Mouse (Mus musculus) macrophage (primary cell): ENCODE measurements around the gene Hdac6. TPM values are rescaled to one million over a fixed set of nuclear protein-coding genes. Genes with fewer than 3 reads are reported as not detected.

Experiments
- H3K27ac ChIP-seq: fragments of 350-480 bp; formaldehyde crosslinking; 2 replicates; pipeline ENCODE4 v1.9.0; 2021
- H3K36me3 ChIP-seq: fragments of 350-480 bp; formaldehyde crosslinking; 2 replicates; pipeline ENCODE4 v1.9.0; 2021; ENCODE audit errors: inconsistent target
- H3K4me3 ChIP-seq: fragments of 350-480 bp; formaldehyde crosslinking; 2 replicates; pipeline ENCODE4 v1.9.0; 2021; ENCODE audit errors: inconsistent target
- H3K79me2 ChIP-seq: fragments of 350-480 bp; formaldehyde crosslinking; 2 replicates; pipeline ENCODE4 v1.9.0; 2021; ENCODE audit errors: inconsistent target
- WGBS: methylation state at CpG from one replicate; pipeline ENCODE4 v1.1.7; 2026; ENCODE audit warnings: inconsistent platforms; ENCODE audit not compliant: missing documents; 5-methylcytosine and 5-hydroxymethylcytosine counted together
- polyA plus RNA-seq: library from polyadenylated mRNA; stranded (reverse); fragments of 250-400 nt; gene quantifications from 3 replicates; pipeline ENCODE4 v1.2.4, GENCODE M21; 2018; ENCODE audit warnings: inconsistent platforms
- total RNA-seq, 78 experiments: library from RNA; depleted of rRNA; stranded (reverse); fragments of 250-400 nt; gene quantifications; 1 replicate in 9 of 78; 2 replicates in 24 of 78; 3 replicates in 43 of 78; 4 replicates in 2 of 78; pipeline ENCODE4 v1.2.4; 2018; ENCODE audit warnings: inconsistent platforms in 56 of 78

Gene Hdac6
- 10 to 100 TPM; 16.3 to 59.1 (median 34.5) TPM for total RNA-seq (2018; cell fraction: chromatin; rRNA removed)
- total RNA-seq (2018; cell fraction: cytosol; rRNA removed): 1 to 10 TPM; 3.1 to 7.3 (median 5.4) TPM
- 10 to 100 TPM in 22 of 26 experiments, 1 to 10 TPM in 4; 5.9 to 31.7 (median 14.9) TPM for total RNA-seq (2018; cell fraction: nucleus; rRNA removed)
- polyA plus RNA-seq: 6.9 to 9.1 TPM (median 7.1 TPM) in 3 replicates

DNA sequence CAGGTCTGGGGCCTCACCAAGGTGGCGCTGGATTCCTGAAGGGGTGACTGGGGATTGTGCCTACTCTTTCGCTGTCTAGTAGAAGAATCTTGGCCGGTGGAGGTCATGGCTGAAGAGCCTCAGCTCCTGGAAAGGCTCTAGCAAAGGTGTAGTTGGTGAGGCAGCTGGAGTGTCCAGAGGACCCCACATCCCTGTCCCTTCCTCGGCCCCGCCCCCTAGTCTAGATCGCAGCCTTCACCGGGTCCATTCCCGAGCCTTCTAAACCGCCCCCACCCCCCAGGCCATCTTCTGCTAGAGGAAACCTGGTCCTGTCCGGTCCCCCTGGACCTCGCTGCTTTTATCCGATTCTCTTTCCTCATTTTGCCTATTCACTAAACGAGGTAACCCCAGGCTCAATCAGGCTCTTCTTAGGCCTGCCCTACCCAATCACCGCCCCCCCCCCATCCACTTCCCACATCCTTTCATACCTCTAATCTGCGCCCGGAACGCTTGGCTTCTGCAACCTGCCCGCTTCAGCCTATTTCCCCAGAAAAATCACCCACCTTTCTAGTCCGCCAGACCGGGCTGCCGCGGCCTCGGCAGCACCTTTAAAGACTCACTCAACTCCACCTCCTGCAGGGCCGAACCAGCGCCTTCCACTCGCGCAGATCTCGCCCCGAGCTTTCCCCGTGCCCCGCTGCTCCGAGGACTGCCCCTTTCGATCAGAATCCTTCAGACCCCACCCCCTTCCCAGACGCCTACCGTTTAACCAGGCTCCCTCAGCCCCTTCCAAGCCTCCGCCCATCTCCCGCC is at the start of gene Hdac6:
Gene Hdac6 (minus strand): TSS at position 782 of the 792 bp plus-strand sequence.
- H3K27ac ChIP-seq: peak within 1 kb of the TSS; percentile 47; the same call in 1 of the 2 replicates
- no peaks in the 10 kb centered on the region for H3K79me2 ChIP-seq
- H3K36me3 ChIP-seq: no peaks in the 10 kb centered on the region
- 14% methylated on average over 34 of the region's 37 CpGs for WGBS
- H3K4me3 ChIP-seq: peak within 1 kb of the TSS; percentile 53

DNA sequence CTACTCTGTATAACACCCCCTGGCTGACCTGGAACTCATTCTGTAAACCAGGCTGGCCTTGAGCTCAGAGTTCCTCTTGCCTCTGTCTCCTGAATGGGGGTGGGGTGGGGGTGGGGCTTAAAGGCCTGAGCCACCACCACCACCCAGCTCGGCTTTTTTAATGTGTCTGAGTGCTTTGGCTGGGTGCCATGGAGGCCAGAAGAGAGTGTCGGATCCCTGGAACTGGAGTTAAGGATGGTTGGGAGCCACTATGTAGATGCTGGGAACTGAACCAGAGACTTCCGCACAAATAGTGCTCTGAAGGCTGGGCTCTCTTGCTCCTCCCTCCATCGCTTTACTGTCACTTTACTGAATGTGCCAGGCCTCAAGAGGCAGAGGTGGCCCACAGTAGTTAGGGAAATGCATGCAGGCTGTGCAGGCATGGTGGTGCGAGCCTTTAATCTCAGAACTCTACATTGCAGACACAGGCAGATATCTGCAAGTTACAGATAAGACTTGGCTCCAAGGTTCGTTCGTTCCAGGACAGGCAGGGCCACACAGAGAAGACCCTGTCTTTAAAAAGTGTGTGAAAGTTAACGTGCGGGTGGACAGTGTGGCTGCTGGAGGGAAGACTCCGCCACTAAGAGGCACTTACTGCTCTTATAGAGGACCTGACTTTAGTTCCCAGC is 45.5 kb upstream of the Hdac6 start:
- H3K36me3 ChIP-seq: no peaks in the 10 kb centered on the region
- WGBS: 81% methylated on average over 10 of the region's 10 CpGs
- H3K79me2 ChIP-seq: no peaks in the 10 kb centered on the region
- H3K27ac ChIP-seq: no peak overlapping the region
- H3K4me3 ChIP-seq: no peak overlapping the region

- WGBS: 89% methylated on average over 8 of the region's 8 CpGs
- no peaks in the 10 kb centered on the region for H3K36me3 ChIP-seq
- H3K79me2 ChIP-seq: no peaks in the 10 kb centered on the region
- no peak overlapping the region for H3K4me3 ChIP-seq
- no peak overlapping the region for H3K27ac ChIP-seq
These were observed 44.8 kb upstream of the Hdac6 start for GRCm38 (mm10) chrX:7992379-7993067.

DNA sequence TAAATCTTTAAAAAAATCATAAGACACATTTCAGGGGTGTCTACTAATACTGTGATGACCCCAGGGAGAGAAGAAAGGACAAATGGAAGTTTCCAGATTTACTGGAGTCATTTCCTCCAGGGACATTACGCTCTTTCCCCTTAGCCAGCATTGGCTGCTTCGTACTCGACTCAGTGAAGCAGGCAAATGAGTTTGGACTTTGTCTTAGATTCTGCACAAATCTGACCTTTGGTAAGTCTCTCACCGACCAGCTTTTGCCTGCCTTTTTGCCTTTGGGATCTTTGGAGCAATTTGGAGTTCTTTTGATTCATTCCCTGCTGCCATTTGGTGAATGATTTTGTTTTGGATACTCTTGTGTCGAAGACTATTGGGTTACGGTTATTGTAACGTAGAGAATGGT is 33.7 kb upstream of the Hdac6 start:
- H3K36me3 ChIP-seq: no peaks in the 10 kb centered on the region
- no peak overlapping the region for H3K27ac ChIP-seq
- 88% methylated on average over 5 of the region's 7 CpGs for WGBS
- H3K4me3 ChIP-seq: no peak overlapping the region
- H3K79me2 ChIP-seq: no peaks in the 10 kb centered on the region

- H3K27ac ChIP-seq: no peak within 1 kb of the TSS
- no peak within 1 kb of the TSS for H3K4me3 ChIP-seq
- H3K79me2 ChIP-seq: no peaks in the 10 kb centered on the region
- 82% methylated on average over 5 of the region's 11 CpGs for WGBS
- H3K36me3 ChIP-seq: no peaks in the 10 kb centered on the region
These were observed 30.2 kb upstream of the Hdac6 start, which contains the start of gene Gata1 for GRCm38 (mm10) chrX:7977892-7978291. TSS of gene Gata1 (minus strand) at chrX:7978071.

DNA sequence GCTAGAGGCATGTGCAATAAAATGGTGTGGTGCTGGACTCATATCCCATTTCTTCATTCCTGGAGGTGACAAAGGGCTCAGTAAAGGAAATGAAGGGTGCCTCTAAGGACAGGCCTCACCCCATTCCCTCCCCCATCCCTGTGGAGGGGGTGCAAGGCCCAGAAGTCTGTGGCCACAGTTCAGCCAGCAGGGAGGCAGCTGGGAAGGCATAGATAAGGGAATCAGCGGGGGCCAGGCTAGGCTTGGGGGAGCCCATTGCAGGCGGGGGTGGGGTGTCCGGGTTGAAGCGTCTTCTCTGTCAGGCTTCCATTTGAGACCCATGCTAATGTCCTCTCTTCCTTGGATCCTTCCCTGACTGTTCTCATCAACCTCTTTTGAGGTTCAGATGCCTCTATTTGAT is 23.6 kb upstream of the Hdac6 start:
- Histone ChIP-seq H3K79me2 (no peaks in the 10 kb centered on the region), H3K4me3 (no peak overlapping the region), H3K27ac (no peak overlapping the region), H3K36me3 (no peaks in the 10 kb centered on the region)
- 87% methylated on average over 4 of the region's 4 CpGs for WGBS

DNA sequence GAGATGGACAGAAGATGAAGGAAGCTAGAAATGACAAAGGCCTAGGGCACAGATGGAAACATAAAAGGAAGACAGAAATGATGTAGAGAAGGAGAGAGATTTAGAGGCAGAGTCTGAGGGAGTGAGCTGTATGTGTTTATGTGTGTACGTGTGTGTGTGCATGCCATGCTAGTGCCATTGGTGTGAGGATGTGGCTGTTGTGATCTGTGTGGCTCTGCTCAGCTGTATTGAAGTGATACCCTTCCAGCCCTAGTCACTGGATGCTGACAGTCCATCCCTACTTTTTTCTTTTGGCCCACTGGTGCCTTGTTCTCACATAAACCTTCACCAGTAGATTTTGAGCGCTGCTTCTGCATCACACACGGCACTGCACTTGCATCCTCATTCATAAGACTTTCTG is 21.2 kb upstream of the Hdac6 start:
- Histone ChIP-seq H3K79me2 (no peaks in the 10 kb centered on the region), H3K36me3 (no peaks in the 10 kb centered on the region), H3K4me3 (no peak overlapping the region), H3K27ac (no peak overlapping the region)
- 82% methylated on average over 3 of the region's 3 CpGs for WGBS

DNA sequence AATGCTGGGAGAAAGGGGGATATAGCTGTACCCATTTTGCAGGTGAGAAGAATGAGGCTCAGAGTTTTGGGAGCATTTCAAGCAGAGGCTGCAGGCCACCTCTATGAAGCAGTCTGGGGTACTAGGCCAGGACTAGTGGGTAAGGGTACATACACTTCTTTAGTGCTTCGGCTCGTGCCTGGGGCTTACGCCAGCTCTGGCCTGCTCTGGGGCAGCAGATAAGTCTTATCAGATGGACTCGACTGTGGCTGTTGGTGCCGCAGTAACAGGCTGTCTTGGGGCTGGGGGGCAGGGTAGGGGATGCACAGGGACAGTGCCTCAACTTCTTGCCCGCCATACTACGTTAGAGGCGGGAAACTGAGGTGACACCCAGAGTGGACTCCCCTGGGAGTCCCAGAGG is 20.5 kb upstream of the Hdac6 start:
- Histone ChIP-seq H3K79me2 (no peaks in the 10 kb centered on the region), H3K4me3 (no peak overlapping the region), H3K27ac (no peak overlapping the region), H3K36me3 (no peaks in the 10 kb centered on the region)
- 83% methylated on average over 8 of the region's 8 CpGs for WGBS

DNA sequence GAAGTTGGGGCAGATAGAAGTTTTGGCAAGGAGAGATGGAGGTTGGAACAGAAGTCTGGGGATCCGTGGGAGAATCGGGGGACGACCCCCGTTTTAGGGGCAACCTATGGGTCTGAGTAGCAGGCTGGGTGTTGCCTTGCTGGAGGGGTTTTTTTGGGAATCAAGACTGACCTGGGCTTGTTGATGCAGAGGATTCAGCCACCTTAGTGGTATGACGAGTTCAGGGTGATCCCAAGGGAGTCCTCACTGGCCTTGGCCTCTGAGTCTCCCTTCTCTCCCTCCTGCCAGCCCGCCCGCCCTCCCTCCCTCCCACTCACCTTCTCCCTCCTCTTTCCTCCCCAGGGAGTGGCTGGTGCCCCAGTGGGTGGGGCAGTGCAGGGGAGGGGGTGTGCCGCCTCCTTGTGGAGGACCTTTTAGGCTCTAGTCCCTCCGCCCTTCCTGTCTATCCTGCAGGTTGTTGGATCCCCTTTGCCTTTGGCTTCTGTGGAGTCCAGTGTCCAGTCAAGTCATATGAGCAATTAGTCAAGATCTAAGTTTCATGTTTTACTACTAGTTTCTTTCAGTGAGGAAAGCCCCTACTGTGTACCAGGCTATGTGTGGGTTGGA is 20.0 kb upstream of the Hdac6 start:
- no peaks in the 10 kb centered on the region for H3K36me3 ChIP-seq
- H3K79me2 ChIP-seq: no peaks in the 10 kb centered on the region
- 90% methylated on average over 6 of the region's 9 CpGs for WGBS
- no peak overlapping the region for H3K4me3 ChIP-seq
- no peak overlapping the region for H3K27ac ChIP-seq

DNA sequence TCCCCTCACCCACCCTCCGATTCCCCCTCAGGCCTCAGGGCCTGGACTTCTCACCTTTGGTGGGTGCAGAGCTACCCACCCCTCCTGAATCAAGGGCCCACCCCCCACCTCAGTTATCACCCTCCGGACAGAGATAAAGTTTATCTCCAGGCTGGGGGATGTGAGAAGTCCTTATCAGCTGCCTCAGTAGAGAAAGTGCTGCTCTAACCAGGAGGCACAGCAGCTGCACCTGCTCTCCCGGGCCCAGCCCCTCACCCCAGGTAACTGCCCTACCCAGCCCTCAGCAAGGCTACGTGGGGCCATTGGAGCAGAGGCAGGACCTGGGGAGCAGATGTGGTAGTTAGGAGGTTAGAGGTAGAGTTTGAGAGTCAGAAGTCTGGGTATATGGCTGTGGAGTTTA is 18.5 kb upstream of the Hdac6 start:
- H3K79me2 ChIP-seq: no peaks in the 10 kb centered on the region
- no peak overlapping the region for H3K27ac ChIP-seq
- WGBS: 100% methylated on average over 3 of the region's 4 CpGs
- no peak overlapping the region for H3K4me3 ChIP-seq
- no peaks in the 10 kb centered on the region for H3K36me3 ChIP-seq

- Histone ChIP-seq H3K4me3 (no peak overlapping the region), H3K36me3 (no peaks in the 10 kb centered on the region), H3K27ac (no peak overlapping the region), H3K79me2 (no peaks in the 10 kb centered on the region)
- 33% methylated on average over 7 of the region's 7 CpGs for WGBS
These were observed 16.3 kb upstream of the Hdac6 start for GRCm38 (mm10) chrX:7963829-7964626.

DNA sequence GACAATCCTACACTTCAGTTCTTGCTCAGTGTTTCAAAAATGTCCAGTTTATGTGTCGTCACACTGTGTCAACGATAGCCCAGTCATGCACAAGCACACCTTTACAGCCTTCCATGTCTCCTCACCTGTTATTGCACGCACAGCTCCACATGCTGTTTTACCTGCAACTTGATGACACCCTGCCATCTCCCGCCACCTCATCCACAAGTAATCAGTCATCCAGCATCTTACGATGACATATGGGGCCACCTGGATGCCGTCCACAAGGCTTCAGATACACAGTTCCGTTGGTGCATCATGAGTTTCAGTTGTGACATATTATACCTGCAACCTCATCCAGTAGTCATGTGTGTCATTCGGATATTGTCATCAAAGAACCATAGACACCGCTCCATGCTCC is 11.2 kb upstream of the Hdac6 start:
- Histone ChIP-seq H3K36me3 (no peaks in the 10 kb centered on the region), H3K27ac (no peak overlapping the region), H3K79me2 (no peaks in the 10 kb centered on the region), H3K4me3 (no peak overlapping the region)
- 90% methylated on average over 7 of the region's 9 CpGs for WGBS

- no peak overlapping the region for H3K27ac ChIP-seq
- no peaks in the 10 kb centered on the region for H3K79me2 ChIP-seq
- H3K36me3 ChIP-seq: no peaks in the 10 kb centered on the region
- no peak overlapping the region for H3K4me3 ChIP-seq
- WGBS: 96% methylated on average over 7 of the region's 7 CpGs
These were observed 2.4 kb upstream of the Hdac6 start for GRCm38 (mm10) chrX:7950091-7950490.
